Mouse (Mus musculus) left cerebral cortex, adult 11 months (tissue): Measurements from ENCODE around the gene Otop3.

Experiments
- DNase-seq: peaks from one replicate; pipeline ENCODE4 v3.0.0; 2022; ENCODE audit warnings: low spot score

Gene Otop3

GRCm38 (mm10) chr11:115334531-115334930, at the start of gene Otop3:
Otop3 (plus strand) TSS chr11:115334731.
- no peak for DNase-seq

DNA sequence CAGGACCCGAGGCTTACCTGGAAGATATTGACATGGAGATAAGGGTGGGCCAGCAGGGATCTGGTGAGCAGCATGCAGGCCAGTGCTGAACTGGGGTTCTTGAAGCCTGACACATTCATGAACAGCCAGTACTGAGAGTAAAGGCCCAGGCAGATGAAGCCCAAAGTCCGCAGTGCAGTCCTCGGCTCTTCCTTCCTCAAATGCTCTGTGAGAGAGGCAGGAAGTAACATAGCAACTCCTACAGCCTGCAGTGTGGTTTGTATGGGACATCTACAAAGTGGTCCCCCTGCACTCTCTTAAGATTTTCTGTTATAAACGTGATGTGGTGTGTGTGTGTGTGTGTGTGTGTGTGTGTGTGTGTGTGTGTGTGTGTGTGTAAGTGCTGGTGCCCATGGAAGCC, 49.2 kb upstream of the Otop3 start:
- DNase-seq = no peak

DNA sequence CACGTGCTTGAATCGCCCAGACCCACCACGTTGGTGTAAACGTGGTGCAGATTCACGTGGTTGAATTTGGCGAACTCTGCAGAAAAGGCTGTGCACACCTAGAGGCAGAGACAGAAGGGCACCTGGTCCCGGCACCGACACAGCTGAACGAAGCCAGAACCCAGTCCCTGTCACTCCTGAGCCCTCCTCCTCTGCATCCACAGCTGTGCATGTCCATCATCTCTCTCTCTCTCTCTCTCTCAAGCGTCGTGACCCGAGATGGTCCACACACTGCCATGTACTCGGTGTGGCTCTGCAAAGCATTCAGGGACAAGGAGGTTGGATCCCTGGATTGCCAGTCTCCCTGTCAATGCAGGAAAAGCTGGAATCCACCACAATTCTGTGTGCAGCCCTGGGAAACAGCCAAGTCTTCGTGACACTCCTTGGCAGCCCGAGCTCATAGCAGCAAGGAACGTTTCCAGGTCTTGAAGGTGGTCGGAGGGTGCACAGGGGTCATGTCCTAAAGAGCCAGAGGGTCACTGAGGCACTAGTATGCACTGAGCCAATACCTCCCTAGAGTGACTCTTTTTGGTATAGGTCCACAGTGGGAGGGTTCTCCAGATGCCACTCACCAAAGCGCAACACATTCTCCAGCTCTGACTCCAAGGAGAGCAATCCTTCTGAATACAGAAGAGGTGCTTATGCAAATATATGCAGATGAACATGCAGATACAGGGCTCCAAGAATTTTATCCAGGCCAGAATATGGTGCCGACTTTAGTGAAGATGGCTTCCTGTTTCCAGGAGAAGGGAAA, 48.1 kb upstream of the Otop3 start:
- no peak for DNase-seq

- no peak for DNase-seq
Observed at GRCm38 (mm10) chr11:115287386-115287785, 47.1 kb upstream of the Otop3 start.

DNA sequence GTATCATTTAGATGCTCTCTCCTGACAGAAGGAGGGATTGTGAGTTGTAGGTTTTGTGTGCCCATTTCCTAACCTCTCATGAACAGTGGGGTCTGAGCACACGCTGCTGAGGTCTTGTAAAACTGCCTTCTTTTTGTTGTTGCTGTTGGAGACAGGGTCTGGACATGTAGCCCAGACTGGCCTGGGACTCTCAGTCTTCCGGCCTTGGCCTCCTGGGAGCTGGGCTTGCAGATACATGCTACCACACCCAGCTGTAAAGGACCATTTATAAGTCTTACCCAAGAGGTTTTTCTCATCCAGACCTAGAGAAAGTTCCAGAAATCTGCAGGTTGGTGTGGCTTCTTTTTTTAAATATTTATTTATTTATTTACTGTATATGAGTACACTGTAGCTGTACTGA, 46.2 kb upstream of the Otop3 start:
- DNase-seq = no peak

DNA sequence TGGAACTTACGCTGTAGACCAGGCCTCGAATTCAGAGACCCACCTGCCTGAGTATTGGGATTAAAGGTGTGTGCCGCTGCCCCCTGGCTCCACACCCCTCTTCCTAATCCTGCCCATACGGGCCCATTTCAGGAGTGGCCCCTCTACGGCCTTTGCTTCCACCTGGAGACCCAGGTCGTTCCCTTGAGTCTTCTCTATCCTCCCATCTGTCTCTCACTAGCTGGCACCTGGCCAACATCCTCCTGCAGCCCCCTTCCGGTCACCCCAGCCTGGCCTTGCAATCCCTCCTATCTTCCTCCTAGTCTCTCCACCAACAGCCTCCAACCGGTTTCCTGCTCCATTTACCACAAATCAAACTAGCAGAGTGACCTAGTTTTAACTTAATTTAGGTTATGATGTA, 44.6 kb upstream of the Otop3 start:
- no peak for DNase-seq

DNA sequence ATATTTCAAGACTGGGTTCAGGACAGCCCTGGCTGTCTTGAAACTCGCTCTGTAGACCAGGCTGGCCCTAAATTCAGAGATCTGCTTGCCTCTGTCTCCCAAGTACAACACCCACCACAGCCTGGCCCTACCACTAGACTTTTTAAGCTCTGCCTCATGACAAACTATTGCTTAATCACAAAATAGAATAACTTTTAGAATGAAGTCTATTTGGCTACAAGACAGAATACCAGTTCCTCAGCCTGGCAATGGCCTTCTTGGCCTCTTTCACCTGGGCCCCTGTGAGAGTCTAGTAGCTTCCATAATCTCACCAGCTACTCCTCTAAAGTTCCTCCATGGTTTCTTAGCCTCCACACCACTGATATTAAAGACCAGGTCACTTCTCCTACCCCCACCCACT, 44.2 kb upstream of the Otop3 start:
- DNase-seq = no peak

DNA sequence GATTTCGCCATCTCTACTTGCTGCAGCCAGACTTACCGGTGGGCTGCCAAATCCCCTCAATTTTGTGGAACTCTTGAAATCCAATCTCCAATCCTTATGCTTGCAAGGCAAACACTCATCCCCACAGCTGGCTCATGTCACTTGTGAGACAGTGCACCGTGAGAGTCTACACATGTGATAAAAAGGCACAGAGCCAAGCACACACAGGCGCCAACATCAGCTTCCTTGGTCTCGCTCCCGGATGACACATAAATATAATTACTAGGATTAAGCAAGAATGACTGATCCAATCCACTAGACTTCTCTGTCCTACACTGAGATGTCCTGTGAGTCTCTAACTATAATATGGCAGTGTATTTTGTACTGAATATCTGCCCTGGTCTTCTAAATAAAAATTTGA, 43.6 kb upstream of the Otop3 start:
- no peak for DNase-seq

GRCm38 (mm10) chr11:115291503-115291902, 43.0 kb upstream of the Otop3 start:
- DNase-seq = no peak

GRCm38 (mm10) chr11:115292631-115293375, 41.7 kb upstream of the Otop3 start:
- DNase-seq = no peak

GRCm38 (mm10) chr11:115295939-115296338, 38.6 kb upstream of the Otop3 start:
- DNase-seq = no peak

GRCm38 (mm10) chr11:115296471-115297210, 37.9 kb upstream of the Otop3 start:
- DNase-seq = no peak

- DNase-seq = peak; percentile 77
Observed at GRCm38 (mm10) chr11:115297214-115297826, 37.2 kb upstream of the Otop3 start, which contains the start of gene Fads6. Fads6 (minus strand) TSS chr11:115297663.

GRCm38 (mm10) chr11:115298160-115298559, 36.4 kb upstream of the Otop3 start:
- no peak for DNase-seq

DNA sequence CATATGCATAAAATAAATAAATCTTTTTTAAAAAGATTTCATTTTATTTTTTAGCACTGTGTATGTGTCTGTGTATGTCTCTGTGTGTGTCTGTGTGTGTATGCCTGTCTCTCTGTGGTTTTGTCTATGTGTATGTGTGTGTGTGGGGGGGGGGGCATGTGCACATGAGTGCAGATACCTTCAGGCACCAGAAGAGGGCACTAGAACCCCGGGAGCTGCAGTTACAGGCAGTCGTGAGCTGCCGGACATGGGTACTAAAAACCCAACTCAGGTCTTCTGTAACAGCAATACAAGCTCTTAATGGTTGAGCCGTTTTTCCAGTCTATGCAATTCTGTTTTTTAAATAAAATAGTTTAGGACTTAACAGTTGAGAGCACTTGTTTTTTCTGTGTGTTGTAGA, 33.8 kb upstream of the Otop3 start:
- DNase-seq = no peak

DNA sequence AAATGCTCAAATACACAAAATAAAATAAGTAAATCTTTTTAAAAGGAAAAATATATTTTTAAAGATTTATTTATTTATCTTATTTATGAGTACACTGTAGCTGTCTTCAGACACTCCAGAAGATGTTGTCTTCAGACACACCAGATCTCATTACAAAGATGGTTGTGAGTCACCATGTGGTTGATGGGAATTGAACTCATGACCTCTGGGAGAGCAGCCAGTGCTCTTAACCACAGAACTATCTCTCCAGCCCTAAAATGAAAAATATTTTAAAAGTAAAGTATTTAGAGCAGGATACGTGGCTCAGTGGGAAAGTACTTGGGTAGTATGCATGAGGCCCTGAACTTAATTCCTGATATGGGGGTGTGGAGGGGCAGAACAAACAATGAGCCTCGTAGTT, 33.2 kb upstream of the Otop3 start:
- no peak for DNase-seq

DNA sequence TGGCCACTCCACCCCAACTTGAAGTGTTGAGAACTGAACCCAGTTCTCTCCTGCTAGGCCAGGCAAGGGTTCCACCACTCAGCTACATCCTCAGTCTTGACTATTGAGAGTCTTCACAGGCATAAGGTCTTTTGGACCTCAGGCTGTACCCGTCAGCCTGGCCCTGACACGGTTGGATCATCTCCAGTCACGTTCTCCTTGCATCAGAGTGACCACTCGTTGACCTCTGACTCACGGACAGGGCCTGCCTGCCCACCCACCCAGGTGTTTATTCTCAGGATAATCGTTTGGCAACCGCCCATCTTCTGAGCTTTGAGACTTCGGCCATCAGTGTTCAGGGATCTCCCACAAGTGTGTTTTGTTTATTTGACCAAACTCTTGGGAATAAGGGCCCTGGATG, 31.4 kb upstream of the Otop3 start:
- no peak for DNase-seq

DNA sequence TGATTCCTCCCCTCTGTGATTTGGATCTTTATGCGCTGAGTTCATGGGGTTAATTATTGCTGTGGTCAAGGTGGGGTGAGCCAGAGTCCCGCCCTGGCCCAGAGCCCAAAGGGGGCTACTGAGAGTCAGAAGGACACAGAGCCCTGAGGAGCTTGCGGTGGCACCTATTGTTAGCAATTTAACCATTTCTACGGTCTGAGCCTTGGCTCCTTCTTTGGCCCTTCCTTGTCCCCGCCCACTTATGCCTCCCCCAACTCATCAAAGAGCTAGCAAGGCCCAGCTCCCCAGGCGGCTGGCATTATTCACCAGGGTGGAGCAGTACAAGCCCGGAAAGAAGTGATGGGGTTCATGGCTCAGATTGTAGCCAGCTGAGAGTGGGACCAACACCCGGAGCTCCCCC, 27.7 kb upstream of the Otop3 start, which contains the start of gene Otop2:
Gene Otop2 (plus strand): TSS at position 301 of the 400 bp plus-strand sequence.
- no peak for DNase-seq

- no peak for DNase-seq
Observed at GRCm38 (mm10) chr11:115308781-115309180, 25.8 kb upstream of the Otop3 start.

DNA sequence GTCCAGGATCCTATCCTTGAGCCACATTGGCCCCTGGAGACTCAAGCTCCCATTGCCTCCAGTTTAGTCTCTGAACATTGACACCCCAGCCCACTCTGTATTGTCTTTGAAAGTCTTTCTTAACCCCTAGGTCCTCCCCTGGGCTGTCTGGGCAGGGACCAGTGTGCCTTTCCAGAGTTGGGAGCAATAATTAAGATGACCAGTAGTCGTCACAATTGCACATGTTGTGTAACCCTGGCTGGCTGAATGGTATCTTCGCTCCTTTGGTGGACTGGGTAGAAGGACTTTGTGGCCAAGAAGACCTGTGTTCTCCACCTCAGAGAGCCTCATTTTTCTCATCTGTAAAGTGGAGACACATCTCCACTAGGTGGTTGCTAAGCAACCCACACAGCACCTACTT, 20.3 kb upstream of the Otop3 start:
- DNase-seq = no peak

DNA sequence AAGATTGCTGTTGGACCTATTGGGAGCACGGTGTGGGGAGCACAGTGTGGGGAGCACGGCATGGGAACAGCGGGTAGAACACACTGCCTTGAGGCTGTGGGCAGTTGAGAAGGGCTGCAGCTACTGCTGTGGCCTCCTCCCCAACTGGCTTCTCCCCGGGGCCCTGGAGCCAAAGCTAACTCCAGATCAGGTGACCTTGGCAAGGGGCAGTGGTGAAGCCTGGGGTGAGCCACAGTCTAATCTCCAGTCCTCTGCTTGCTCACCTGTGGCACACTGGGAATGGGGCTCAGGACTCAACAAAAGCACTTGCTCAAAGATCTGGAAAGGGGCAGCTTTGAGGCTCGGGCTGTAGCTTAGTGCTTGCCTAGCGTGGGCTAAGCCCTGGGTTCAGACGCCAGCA, 17.3 kb upstream of the Otop3 start:
- no peak for DNase-seq
